Mouse (Mus musculus) forelimb bud, embryonic 11.5 days (tissue): Measurements from ENCODE around the gene Map2k4.

ENCODE experiments used
- DNase-seq: peaks from one replicate; pipeline ENCODE4 v3.0.0-alpha.2; 2012; ENCODE audit warnings: low read depth, low spot score

Gene Map2k4

DNA sequence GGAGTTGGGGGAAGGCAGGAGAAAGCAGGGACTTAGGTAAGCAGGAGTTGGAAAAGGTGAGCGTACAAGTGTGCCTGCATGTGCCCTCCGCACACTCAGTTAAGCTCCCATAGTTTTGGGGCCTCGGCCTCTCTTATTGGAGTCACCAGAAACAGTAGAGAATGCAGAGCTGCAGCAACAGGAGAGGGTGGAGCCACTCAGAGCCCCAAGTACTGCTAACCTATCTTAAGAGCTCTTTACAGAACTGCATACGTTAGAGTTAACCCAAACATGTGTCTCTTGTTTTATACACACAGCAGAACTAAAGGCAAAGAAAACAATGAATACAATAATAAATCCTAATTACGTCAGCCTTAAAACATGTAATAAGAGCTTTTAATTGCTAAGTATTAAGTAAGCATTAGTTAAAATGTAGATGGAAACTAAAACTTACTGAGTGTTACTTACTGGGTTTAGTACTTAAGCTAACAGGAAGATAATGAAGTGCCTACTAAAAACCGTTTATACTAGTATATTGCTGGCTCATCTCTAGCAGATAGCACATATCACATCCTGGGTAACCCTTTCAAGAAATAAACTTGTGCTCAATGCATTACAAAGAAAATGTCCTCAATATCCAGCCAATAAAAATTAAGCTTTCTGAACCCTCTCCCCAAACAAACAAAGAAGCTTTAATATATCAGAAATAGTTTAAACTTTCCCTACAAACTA, 14.0 kb downstream of the Map2k4 start:
- DNase-seq, result no peak

- DNase-seq, result no peak
Measured at GRCm38 (mm10) chr11:65773535-65773934, 14.6 kb downstream of the Map2k4 start.

DNA sequence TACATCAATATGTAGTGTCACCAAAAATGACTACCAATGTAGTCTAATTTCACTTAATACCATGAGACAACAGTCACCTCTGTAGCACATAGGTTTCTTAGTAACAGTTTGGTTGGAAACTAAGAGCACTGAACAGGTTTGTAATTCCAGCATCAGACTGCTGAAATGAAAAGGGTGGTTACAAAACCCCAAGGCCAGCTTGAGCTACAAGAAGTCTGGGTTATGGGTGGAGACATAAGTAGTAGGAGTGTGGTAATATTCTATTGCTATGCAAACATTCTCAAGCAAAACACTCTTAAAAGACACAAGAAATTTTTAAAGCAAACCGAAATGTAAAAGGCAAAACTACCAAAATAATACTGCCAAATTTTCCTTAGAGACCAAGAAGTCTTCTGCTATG, 16.6 kb downstream of the Map2k4 start:
- no peak for DNase-seq

DNA sequence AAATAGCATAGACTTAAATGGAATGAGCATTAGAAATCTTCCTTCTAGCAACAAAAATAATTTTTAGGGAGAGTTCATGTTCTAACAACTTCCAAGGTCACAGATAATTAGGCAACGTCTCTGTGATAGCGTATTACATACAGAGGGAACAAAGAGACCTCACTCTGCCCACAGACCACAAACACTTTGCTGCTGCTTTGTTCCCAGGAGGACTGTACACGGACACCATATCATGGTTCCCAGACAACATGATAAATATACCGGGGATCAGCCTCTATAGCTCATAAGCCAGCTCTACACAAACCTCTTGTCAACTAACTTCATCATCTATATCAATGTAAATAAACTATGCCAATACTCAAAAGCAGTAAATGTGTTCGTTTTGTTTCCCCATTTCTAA, 18.1 kb downstream of the Map2k4 start:
- no peak for DNase-seq

DNA sequence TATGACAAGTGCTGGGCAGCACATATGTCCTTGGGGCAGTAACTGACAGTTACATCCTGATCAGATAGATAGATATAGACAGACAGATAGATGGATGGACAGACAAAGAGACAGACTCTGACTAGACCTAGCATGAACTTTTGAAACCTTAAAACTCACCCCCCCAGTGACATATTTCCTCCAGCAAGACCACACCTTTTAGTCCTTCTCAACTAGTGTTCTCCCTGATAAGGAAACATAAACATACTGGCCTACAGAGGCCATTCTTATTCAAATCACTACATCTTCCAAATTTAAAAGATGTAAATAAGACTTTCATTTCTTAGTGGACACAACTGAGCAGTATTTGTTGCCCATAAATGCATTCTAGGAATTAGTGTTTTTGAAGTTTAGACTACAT, 19.7 kb downstream of the Map2k4 start:
- no peak for DNase-seq

DNA sequence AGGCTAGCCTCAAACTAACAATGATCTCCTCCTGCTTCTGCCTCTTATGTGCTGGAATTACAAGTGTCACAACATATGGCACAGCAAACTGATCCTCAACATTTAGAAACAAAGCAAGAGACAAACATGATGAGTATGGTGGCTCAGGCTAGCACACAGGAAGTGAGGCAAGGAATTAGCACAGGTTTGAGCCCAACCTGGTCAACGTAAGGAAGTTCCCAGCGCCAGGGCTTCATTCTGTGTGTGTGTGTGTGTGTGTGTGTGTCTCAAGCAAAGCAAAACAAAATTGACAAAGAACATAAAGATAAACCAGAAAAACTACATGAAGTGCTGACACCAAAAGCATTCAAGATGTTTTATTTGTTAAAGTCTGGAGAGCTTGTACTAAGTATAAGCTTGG, 27.2 kb downstream of the Map2k4 start:
- DNase-seq, result no peak

GRCm38 (mm10) chr11:65759350-65759749, 28.7 kb downstream of the Map2k4 start:
- no peak for DNase-seq

- DNase-seq, result no peak
Measured at GRCm38 (mm10) chr11:65754161-65754560, 33.9 kb downstream of the Map2k4 start.

GRCm38 (mm10) chr11:65753593-65753992, 34.5 kb downstream of the Map2k4 start:
- no peak for DNase-seq

- DNase-seq, result no peak
Measured at GRCm38 (mm10) chr11:65750546-65750945, 37.6 kb downstream of the Map2k4 start.

- no peak for DNase-seq
Measured at GRCm38 (mm10) chr11:65747433-65747832, 40.7 kb downstream of the Map2k4 start.

DNA sequence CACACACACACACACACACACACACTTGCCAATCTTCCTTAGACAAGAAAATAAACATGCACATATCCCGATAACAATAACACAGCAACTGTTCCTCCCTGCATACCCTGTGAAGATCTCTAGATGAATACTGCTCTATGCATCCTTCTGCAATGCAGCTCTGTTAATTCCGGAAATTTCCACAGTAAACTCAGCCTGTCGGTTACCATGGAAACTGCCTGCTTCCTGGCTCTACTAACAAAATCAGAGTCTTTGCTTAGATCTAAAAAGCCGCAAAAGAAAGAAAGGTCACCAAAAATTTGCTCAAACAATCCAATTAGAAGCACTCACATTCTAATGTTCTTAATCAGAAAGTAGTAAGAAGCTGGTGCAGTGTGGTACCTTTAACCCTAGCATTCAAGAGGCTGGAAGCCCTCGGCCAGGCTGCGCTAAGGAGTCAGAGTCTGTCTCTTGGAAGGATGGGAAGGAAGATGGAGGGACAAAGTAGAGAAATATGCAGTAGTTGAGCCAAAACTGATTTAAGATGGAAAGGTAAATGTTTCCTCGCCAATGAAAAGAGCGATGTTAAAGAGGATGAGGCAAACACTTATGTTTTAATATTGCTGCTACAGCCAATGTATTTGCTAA, 42.3 kb downstream of the Map2k4 start:
- DNase-seq, result no peak

GRCm38 (mm10) chr11:65743866-65744265, 44.2 kb downstream of the Map2k4 start:
- DNase-seq, result no peak

DNA sequence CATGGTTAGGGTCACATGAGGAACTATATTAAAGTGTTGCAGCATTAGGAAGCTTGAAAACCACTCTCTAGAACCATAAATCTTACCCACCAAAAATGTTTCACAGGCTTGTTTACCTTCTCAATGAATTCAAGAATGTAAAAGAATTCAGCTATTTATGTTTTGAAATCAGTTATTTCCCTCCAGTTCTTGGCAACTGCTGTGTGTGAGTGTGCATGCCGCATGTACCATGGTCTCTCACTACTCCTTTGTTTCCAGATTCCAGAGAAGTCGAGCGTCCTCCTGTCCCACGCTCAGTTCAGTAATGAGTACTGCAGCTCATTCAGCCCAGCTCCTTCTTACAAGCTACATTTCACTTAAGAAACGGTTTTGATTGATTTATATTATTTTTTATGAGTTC, 47.3 kb downstream of the Map2k4 start:
- no peak for DNase-seq

DNA sequence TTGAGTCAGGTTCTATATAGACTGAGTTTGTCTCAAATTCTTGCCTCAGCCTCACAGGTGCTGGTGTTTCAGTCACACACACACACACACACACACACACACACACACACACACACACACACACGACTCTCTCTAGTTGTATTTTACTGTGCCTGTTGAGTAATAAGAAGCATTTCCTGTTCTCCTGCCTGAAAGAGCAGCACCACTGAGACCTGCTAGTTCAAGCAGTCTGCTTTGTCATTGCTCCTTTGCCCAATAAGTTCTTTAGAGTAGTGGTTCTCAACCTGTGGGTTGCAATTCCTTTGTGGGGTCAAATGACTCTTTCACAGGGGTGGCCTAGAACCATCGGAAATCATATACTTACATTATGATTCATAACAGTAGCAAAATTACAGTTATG, 47.7 kb downstream of the Map2k4 start:
- DNase-seq, result no peak

GRCm38 (mm10) chr11:65739880-65740279, 48.2 kb downstream of the Map2k4 start:
- no peak for DNase-seq

GRCm38 (mm10) chr11:65734656-65735055, 53.4 kb downstream of the Map2k4 start:
- no peak for DNase-seq

DNA sequence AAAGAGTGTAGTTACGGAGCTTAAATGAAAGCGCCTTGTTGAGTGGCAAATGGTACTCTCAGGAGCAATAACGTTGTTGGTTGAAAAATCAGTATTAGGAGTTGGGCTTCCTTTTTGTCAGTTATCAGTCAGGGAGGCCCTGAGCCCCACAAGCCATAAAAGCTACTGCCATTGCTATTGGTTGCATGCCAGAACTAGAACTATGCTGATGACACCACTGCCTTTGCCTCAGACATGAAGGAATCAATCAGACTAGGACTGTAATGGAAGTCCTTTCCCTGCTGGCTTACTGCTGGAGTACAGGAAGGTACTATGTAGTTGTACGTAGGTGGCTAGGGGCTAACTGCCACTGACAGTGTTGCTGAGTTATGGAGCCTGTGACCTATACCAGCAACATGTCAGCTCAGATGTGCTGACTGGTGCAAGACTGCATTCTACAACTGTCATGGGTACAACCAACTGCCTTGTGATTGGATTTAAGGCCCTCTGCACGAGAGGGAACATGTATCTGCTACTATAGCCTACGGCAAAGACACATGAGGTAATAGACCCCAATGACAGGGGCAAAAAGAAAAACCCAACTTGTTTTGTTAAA, 58.4 kb downstream of the Map2k4 start:
- DNase-seq, result no peak

- no peak for DNase-seq
Measured at GRCm38 (mm10) chr11:65728906-65729305, 59.2 kb downstream of the Map2k4 start.

DNA sequence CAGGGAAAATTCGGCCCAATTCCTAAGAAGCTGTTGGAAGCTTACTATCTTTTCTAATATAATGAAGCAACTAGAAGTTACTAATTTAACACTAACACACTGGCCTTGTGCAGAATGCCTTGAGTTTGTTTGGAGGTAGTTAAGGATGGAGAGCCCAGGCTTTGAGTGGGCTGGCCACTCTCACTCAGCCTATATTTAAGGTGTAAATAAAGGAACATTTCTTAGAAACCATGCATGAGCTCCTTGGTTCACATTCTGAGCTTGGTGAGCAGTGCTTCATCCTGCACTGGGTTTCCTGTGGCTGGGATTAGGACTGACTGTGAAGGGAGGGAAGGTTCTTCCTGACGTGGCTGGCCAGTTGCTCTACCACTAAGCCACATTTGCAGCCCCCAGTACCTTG, 64.4 kb downstream of the Map2k4 start:
- no peak for DNase-seq

GRCm38 (mm10) chr11:65721615-65722014, 66.5 kb downstream of the Map2k4 start:
- DNase-seq, result no peak

- no peak for DNase-seq
Measured at GRCm38 (mm10) chr11:65719960-65720359, 68.1 kb downstream of the Map2k4 start.

DNA sequence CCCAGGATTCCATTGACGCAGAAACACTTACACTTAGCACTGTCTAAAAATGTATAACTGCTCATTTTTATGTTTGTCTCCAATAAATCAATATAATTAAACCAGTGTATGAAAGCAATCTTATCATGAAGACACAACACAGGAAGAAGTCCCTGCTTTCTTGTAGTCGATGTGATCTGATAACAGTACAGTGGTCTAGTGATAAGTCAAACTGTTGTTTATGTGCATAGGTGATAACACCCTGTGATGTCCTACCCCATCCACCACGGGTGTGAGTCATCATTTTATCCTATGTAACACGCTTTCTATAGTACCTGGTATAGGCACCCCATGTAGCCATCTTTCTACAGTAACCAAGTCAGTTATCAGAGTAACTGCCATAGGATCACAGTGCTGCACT, 74.3 kb downstream of the Map2k4 start:
- no peak for DNase-seq
